Mouse (Mus musculus) CH12.LX (cell line): ENCODE measurements at regions not wholly inside any gene's neighbourhood (a gene's known extent, or its start where the extent isn't known, plus 50 kb on each side); places are given as distances from the start of the nearest gene placed in this dataset.

Experiments
- DNase-seq: peaks from one replicate; pipeline ENCODE4 v3.0.0-alpha.2; 2013; ENCODE audit errors: extremely low read depth
- H3K27ac ChIP-seq: 2 replicates; pipeline ENCODE4 v1.5.1; 2012; ENCODE audit warnings: low read depth, mild to moderate bottlenecking, control low read depth, moderate library complexity; ENCODE audit not compliant: insufficient read depth
- H3K27me3 ChIP-seq: replicated peaks from 2 replicates; pipeline ENCODE3; 2012; ENCODE audit warnings: inconsistent platforms
- H3K36me3 ChIP-seq, 2 experiments: replicated peaks in 1 of 2; 2 replicates each; pipeline versions ENCODE3 to v1.6.1; 2012; ENCODE audit warnings: inconsistent platforms in 1 of 2, low read length in 1 of 2, mild to moderate bottlenecking in 1 of 2, mixed read lengths in 1 of 2, moderate library complexity in 1 of 2; ENCODE audit not compliant: control insufficient read depth in 1 of 2, insufficient read depth in 1 of 2
- H3K4me1 ChIP-seq, 2 experiments: 2 replicates each; pipeline ENCODE4 v1.6.1; 2012; ENCODE audit warnings: inconsistent platforms in 1 of 2, moderate library complexity in 1 of 2; ENCODE audit not compliant: insufficient read depth in 2 of 2, control insufficient read depth in 1 of 2
- H3K4me2 ChIP-seq: 2 replicates; pipeline ENCODE4 v1.6.1; 2012; ENCODE audit warnings: low read depth, mild to moderate bottlenecking, control low read depth; ENCODE audit not compliant: poor library complexity, insufficient read depth, severe bottlenecking
- H3K4me3 ChIP-seq, 3 experiments: fragments of 150-350 bp in 1 of 3; sonication (generic) in 1 of 3; replicated peaks in 1 of 3; 2 replicates each; pipeline versions ENCODE3 to v1.5.1; 2011 to 2012; ENCODE audit warnings: low read depth in 2 of 3, low read length in 2 of 3, mild to moderate bottlenecking in 2 of 3, moderate library complexity in 2 of 3, control low read depth in 1 of 3, improper control_type of control experiment in 1 of 3, inconsistent platforms in 1 of 3, mixed read lengths in 1 of 3; ENCODE audit not compliant: poor library complexity in 1 of 3
- H3K79me2 ChIP-seq: replicated peaks from 2 replicates; pipeline ENCODE4 v1.6.1; 2012; ENCODE audit warnings: mild to moderate bottlenecking, moderate library complexity; ENCODE audit not compliant: control insufficient read depth, poor library complexity, insufficient read depth, severe bottlenecking; ENCODE audit errors: extremely low read depth
- H3K9ac ChIP-seq: 2 replicates; pipeline ENCODE4 v1.6.1; 2012; ENCODE audit warnings: low read depth, mild to moderate bottlenecking, control low read depth, moderate library complexity; ENCODE audit not compliant: insufficient read depth
- H3K9me3 ChIP-seq: replicated peaks from 2 replicates; pipeline ENCODE3; 2012; ENCODE audit warnings: low read length, inconsistent platforms, mixed read lengths
- CHD1 ChIP-seq: IDR thresholded peaks from 2 replicates; pipeline ENCODE4 v1.6.1; 2012; ENCODE audit warnings: low read depth, low read length, improper control_type of control experiment, inconsistent platforms
- CHD2 ChIP-seq: IDR thresholded peaks from 2 replicates; pipeline ENCODE4 v1.6.1; 2011; ENCODE audit warnings: low read length, improper control_type of control experiment
- E2F4 ChIP-seq: IDR thresholded peaks from 2 replicates; pipeline ENCODE4 v1.6.1; 2011; ENCODE audit warnings: low read depth, low read length, improper control_type of control experiment; ENCODE audit not compliant: insufficient replicate concordance
- ELF1 ChIP-seq: IDR thresholded peaks from 2 replicates; pipeline ENCODE4 v1.6.1; 2014; ENCODE audit warnings: low read depth, mild to moderate bottlenecking, inconsistent platforms, low read length, improper control_type of control experiment
- EP300 ChIP-seq: IDR thresholded peaks from 2 replicates; pipeline ENCODE4 v1.6.1; 2011; ENCODE audit warnings: low read length, improper control_type of control experiment
- ETS1 ChIP-seq: conservative IDR thresholded peaks from 2 replicates; pipeline ENCODE4 v1.6.1; 2012; ENCODE audit warnings: low read depth, mild to moderate bottlenecking, inconsistent platforms, low read length, improper control_type of control experiment, moderate library complexity
- IRF4 ChIP-seq: IDR thresholded peaks from 2 replicates; pipeline ENCODE4 v1.6.1; 2014; ENCODE audit warnings: low read depth, mild to moderate bottlenecking, inconsistent platforms, low read length, improper control_type of control experiment
- JUND ChIP-seq: conservative IDR thresholded peaks from 2 replicates; pipeline ENCODE4 v1.6.1; 2011; ENCODE audit warnings: low read depth, low read length, improper control_type of control experiment
- MAFK ChIP-seq: IDR thresholded peaks from 2 replicates; pipeline ENCODE4 v1.6.1; 2011; ENCODE audit warnings: low read length, improper control_type of control experiment; ENCODE audit not compliant: insufficient replicate concordance
- MEF2A ChIP-seq: IDR thresholded peaks from 2 replicates; pipeline ENCODE4 v1.6.1; 2014; ENCODE audit warnings: low read depth, mild to moderate bottlenecking, inconsistent platforms, low read length, improper control_type of control experiment, borderline replicate concordance
- POLR2AphosphoS2 ChIP-seq: IDR thresholded peaks from 2 replicates; pipeline ENCODE4 v1.6.1; 2011; ENCODE audit warnings: low read depth, low read length, improper control_type of control experiment
- RAD21 ChIP-seq: IDR thresholded peaks from 2 replicates; pipeline ENCODE4 v1.6.1; 2011; ENCODE audit warnings: low read depth, mild to moderate bottlenecking, low read length, improper control_type of control experiment, moderate library complexity
- RCOR1 ChIP-seq: conservative IDR thresholded peaks from 2 replicates; pipeline ENCODE4 v1.6.1; 2012; ENCODE audit warnings: low read depth, mild to moderate bottlenecking, inconsistent platforms, low read length, improper control_type of control experiment
- SIN3A ChIP-seq: IDR thresholded peaks from 2 replicates; pipeline ENCODE4 v1.6.1; 2012; ENCODE audit warnings: low read length, improper control_type of control experiment, inconsistent platforms
- SMC3 ChIP-seq: IDR thresholded peaks from 2 replicates; pipeline ENCODE4 v1.6.1; 2011; ENCODE audit warnings: low read depth, low read length, improper control_type of control experiment
- TCF12 ChIP-seq: IDR thresholded peaks from 2 replicates; pipeline ENCODE4 v1.6.1; 2014; ENCODE audit warnings: low read depth, mild to moderate bottlenecking, inconsistent platforms, low read length, improper control_type of control experiment
- USF1 ChIP-seq: IDR thresholded peaks from 2 replicates; pipeline ENCODE4 v1.6.1; 2014; ENCODE audit warnings: low read depth, mild to moderate bottlenecking, inconsistent platforms, low read length, improper control_type of control experiment
- USF2 ChIP-seq: conservative IDR thresholded peaks from 2 replicates; pipeline ENCODE4 v1.6.1; 2011; ENCODE audit warnings: low read depth, low read length, improper control_type of control experiment
- ZC3H11A ChIP-seq: IDR thresholded peaks from 2 replicates; pipeline ENCODE4 v1.6.1; 2012; ENCODE audit warnings: low read depth, mild to moderate bottlenecking, inconsistent platforms, low read length, improper control_type of control experiment
- ZKSCAN1 ChIP-seq: IDR thresholded peaks from 2 replicates; pipeline ENCODE4 v1.6.1; 2012; ENCODE audit warnings: low read depth, inconsistent platforms, low read length, improper control_type of control experiment, borderline replicate concordance
- ZMIZ1 ChIP-seq: IDR thresholded peaks from 2 replicates; pipeline ENCODE4 v1.6.1; 2012; ENCODE audit warnings: low read depth, mild to moderate bottlenecking, inconsistent platforms, low read length, improper control_type of control experiment
- dilution Hi-C: fragments of 300-500 bp; cut with MboI; formaldehyde crosslinking; loops from 2 replicates; pipeline ENCODE4 v1.14.3; 2020; ENCODE audit warnings: low sequenced_read_pairs; ENCODE audit not compliant: extremely low pct_unique_long_range_greater_than_20kb, extremely low pct_ligation_motif_present
- in situ Hi-C: fragments of 300-500 bp; cut with MboI; formaldehyde crosslinking; loops from 3 replicates; pipeline ENCODE4 v1.14.3; 2019; ENCODE audit warnings: low sequenced_read_pairs, low pct_ligation_motif_present, low pct_unique_long_range_greater_than_20kb, mixed read lengths

DNA sequence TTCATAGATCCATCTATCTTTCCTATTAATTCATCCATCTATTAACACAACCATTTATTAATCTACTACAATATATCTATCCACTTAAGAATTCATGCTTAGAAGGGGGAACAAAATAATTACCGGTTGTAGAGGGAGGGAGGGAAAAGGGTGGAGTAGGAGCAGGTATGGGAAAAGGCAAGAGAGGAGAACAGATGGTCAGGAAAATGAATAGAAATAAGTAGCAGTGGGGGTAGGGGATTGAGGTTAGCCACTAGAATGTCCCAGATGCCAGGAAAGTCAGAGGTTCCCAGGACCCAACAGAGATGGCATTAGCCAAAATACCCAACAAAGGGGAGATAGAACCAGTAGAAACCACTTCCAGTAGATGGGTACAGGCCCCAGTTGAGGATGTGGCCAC is 164.5 kb upstream of the Crbn start:
- in situ Hi-C loops = no loop called here

DNA sequence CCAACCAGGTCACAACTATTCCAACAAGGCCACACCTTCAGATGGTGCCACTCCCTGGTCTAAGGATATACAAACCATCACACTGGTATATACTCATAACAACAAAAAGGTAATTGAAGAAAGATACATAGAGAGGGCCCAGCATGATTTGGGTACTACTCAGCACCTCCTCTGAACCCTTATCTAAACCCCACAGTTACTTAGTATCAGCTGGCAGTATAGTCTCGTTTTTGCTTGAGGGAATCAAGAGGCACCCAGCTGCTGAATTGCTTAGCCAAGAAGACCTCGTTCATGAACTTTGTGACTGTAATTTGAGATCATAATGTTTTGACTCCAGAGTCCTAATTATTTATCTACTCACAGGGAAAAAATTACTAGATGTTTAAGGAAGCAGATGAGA is 175.6 kb upstream of the Crbn start:
- in situ Hi-C loops = no loop called here
- no peaks in the 10 kb centered on the region for H3K79me2 ChIP-seq
- TF ChIP-seq MAFK (no peak), EP300 (no peak), E2F4 (no peak), ZKSCAN1 (no peak), CHD1 (no peak), JUND (no peak), IRF4 (no peak), ETS1 (no peak), USF1 (no peak)
- no peak overlapping the region for H3K4me2 ChIP-seq
- H3K36me3 ChIP-seq = no peaks in the 10 kb centered on the region
- H3K27me3 ChIP-seq = no peaks in the 10 kb centered on the region
- no peak for DNase-seq
- H3K27ac ChIP-seq = no peak overlapping the region
- no peak overlapping the region for H3K9ac ChIP-seq
- peaks cover 0 to 10% of the 10 kb centered on the region in 2 experiments; a peak in 1 of 4 replicates for H3K4me1 ChIP-seq
- no peaks in the 10 kb centered on the region for H3K9me3 ChIP-seq
- dilution Hi-C loops = no loop called here
- no peak overlapping the region for H3K4me3 ChIP-seq

More for the DNA sequence above, 164.5 kb upstream of the Crbn start:
- Histone ChIP-seq H3K27me3 (no peaks in the 10 kb centered on the region), H3K4me3 (no peak overlapping the region), H3K36me3 (no peaks in the 10 kb centered on the region), H3K4me1 (no peaks in the 10 kb centered on the region), H3K9me3 (no peaks in the 10 kb centered on the region), H3K9ac (no peak overlapping the region), H3K4me2 (no peak overlapping the region), H3K27ac (no peak overlapping the region), H3K79me2 (no peaks in the 10 kb centered on the region)
- no peak for TF ChIP-seq IRF4
- TF ChIP-seq USF2 = no peak
- no peak for TF ChIP-seq ZMIZ1
- TF ChIP-seq MEF2A = no peak
- TF ChIP-seq SMC3 = no peak
- no peak for TF ChIP-seq POLR2AphosphoS2
- TF ChIP-seq SIN3A = no peak
- TF ChIP-seq RAD21 = no peak
- no peak for TF ChIP-seq EP300
- no peak for TF ChIP-seq ZC3H11A
- no peak for TF ChIP-seq RCOR1
- TF ChIP-seq USF1 = no peak
- no peak for TF ChIP-seq TCF12
- TF ChIP-seq CHD2 = no peak
- TF ChIP-seq ELF1 = no peak
- no peak for TF ChIP-seq ZKSCAN1
- dilution Hi-C loops = no loop called here
- no peak for DNase-seq
